Mouse (Mus musculus) forebrain, embryonic 10.5 days (tissue): ENCODE results near the gene Tubb5. TPM values are rescaled to one million over a fixed set of nuclear protein-coding genes. Genes with fewer than 3 reads are reported as not detected.
A peak's percentile ranks its signal among the peaks of the same experiment; 100 is the strongest.

Source experiments
- DNase-seq: peaks from one replicate; pipeline ENCODE4 v3.0.0-alpha.2; 2017; ENCODE audit warnings: low spot score; ENCODE audit errors: extremely low spot score
- H3K27ac ChIP-seq: fragments of 300-500 bp; sonication (generic); 2 replicates; pipeline ENCODE4 v1.5.1; 2016; ENCODE audit warnings: mild to moderate bottlenecking
- H3K27me3 ChIP-seq: fragments of 300-500 bp; sonication (generic); 2 replicates; pipeline ENCODE4 v1.6.1; 2016; ENCODE audit warnings: mild to moderate bottlenecking; ENCODE audit not compliant: poor library complexity, severe bottlenecking
- H3K36me3 ChIP-seq: fragments of 300-500 bp; sonication (generic); replicated peaks from 2 replicates; pipeline ENCODE4 v1.6.1; 2016; ENCODE audit warnings: mild to moderate bottlenecking, moderate library complexity
- H3K4me1 ChIP-seq: fragments of 300-500 bp; sonication (generic); 2 replicates; pipeline ENCODE4 v1.6.1; 2016
- H3K4me3 ChIP-seq: fragments of 300-500 bp; sonication (generic); 2 replicates; pipeline ENCODE4 v1.5.1; 2016; ENCODE audit warnings: mild to moderate bottlenecking, moderate library complexity
- H3K9me3 ChIP-seq: fragments of 300-500 bp; sonication (generic); 2 replicates; pipeline ENCODE4 v1.6.1; 2016; ENCODE audit warnings: mild to moderate bottlenecking, moderate library complexity
- WGBS: fragments of 180-500 bp; shearing (Covaris S2); methylation state at CpG from one replicate; pipeline ENCODE4 v1.1.7; 2016; 5-methylcytosine and 5-hydroxymethylcytosine counted together
- polyA plus RNA-seq: library from polyadenylated mRNA; unstranded; fragments of >200 nt; fragmentation: Nextera tagmentation; extraction: Ambion mirVana; gene quantifications from 2 replicates; pipeline ENCODE4 v1.2.1, GENCODE M21; 2016

Tubb5 gene
- polyA plus RNA-seq, 1 experiment from 2014 or later, result 1,608 TPM

DNA sequence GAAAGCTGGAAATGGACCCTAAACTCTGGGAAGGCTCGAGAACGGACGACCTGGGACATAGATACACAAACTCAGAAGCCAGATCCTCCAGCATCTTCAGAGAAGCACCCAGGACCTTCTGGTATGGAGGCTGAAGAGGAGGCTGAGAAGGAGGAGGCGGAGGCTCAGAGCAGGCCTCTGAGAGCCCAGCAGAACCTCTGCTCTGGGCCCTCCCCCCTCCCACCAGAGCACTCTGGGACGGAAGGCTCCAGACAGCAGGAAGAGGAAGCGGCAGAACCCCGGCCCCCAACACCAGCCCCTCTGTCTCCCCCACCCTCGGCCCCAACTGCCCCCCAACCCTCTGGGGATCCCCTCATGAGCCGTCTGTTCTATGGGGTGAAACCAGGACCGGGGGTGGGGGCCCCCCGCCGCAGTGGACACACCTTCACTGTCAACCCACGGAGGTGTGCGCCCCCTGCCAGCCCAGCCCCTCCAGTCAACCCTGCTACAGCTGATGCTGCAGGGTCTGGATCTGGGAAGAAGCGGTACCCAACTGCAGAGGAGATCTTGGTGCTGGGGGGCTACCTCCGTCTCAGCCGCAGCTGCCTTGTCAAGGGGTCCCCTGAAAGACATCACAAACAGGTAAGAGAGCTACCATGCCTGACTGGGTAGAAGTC is 30.2 kb upstream of the Tubb5 start:
- peaks cover 63% of the 10 kb centered on the region for H3K36me3 ChIP-seq
- DNase-seq, result no peak
- H3K9me3 ChIP-seq, result peaks cover 6% of the 10 kb centered on the region
- H3K4me3 ChIP-seq, result peak overlapping the region; percentile 77
- WGBS, result 36% methylated on average over 17 of the region's 17 CpGs
- H3K27ac ChIP-seq, result peak overlapping the region; percentile 96
- no peaks in the 10 kb centered on the region for H3K27me3 ChIP-seq
- H3K4me1 ChIP-seq, result peaks cover 80% of the 10 kb centered on the region

DNA sequence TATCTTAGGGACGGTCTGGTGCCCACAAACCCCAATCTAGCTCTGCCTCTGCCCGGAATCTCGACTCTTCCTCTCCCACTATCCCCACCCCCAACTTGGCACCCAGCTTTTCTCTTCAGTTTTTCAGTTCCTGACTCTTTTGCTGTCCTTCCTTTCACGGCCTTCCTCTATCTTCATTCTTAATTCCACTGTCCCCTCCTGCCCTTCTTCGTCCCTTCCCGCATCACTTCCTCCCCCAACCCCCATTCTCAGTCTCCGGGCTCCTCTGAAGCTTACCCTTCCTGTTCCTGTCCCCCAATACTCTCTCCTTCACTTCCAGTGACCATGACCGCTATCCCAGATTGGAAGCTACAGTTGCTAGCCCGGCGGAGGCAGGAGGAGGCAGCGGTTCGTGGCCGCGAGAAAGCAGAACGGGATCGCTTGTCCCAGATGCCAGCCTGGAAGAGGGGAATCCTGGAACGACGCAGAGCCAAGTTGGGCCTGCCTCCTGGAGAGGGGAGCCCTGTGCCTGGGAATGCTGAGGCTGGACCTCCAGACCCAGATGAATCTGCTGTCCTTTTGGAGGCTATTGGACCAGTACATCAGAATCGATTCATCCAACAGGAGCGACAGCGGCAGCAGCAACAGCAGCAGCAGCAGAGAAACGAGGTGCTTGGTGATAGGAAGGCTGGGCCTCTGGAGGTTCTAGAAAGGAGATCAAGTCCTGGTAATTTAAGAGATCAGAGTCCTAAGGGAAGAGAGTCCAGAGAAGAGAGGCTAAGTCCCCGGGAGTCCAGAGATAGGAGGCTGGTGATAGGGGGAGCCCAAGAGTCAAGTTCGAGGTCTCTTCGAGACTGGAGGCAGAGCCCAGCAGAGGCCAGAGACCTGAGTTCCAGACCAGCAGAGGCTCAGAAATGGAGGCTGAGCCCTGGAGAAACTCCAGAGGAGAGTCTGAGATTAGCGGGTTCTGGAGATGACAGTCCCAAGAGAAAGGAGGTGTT is 29.1 kb upstream of the Tubb5 start:
- WGBS, result 10% methylated on average over 26 of the region's 26 CpGs
- peak overlapping the region; percentile 96 for H3K27ac ChIP-seq
- DNase-seq, result peak; percentile 40
- peaks cover 77% of the 10 kb centered on the region for H3K4me1 ChIP-seq
- no peaks in the 10 kb centered on the region for H3K27me3 ChIP-seq
- peaks cover 59% of the 10 kb centered on the region for H3K36me3 ChIP-seq
- H3K9me3 ChIP-seq, result peaks cover 6% of the 10 kb centered on the region
- H3K4me3 ChIP-seq, result peak overlapping the region; percentile 77

DNA sequence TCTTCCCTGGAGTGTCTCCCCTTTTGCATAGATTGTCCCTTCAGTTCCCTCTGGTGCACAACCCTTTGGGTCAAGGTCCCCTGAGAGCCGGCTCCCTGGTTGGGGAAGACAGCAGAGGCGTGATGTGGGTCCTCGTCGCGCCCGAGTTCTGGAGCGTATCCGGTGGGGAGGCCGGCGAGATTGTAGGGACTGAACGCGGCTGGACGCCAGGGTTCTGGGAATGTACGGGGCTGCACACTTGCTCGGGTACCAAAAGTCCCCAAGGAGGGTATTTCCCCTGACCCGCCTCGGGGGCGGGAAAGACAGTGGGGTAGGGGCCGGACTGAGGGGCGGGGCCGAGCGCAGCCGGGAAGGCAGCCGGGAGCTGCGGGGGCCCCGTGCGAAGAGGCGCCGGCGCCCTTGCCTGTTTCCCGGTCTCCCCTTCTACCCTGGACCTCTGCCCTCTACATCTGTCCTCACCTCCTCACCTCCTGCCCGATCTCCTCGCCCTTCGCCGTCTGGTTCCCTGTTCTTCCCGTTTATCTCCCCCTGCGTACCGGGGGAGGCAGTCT is 28.2 kb upstream of the Tubb5 start:
- DNase-seq, result no peak
- WGBS, result under 1% methylated on average over 38 of the region's 38 CpGs
- Histone ChIP-seq H3K27me3 (no peaks in the 10 kb centered on the region), H3K4me3 (peak overlapping the region; percentile 77), H3K4me1 (peaks cover 80% of the 10 kb centered on the region), H3K36me3 (peaks cover 53% of the 10 kb centered on the region), H3K27ac (peak overlapping the region; percentile 96), H3K9me3 (peaks cover 5% of the 10 kb centered on the region)

DNA sequence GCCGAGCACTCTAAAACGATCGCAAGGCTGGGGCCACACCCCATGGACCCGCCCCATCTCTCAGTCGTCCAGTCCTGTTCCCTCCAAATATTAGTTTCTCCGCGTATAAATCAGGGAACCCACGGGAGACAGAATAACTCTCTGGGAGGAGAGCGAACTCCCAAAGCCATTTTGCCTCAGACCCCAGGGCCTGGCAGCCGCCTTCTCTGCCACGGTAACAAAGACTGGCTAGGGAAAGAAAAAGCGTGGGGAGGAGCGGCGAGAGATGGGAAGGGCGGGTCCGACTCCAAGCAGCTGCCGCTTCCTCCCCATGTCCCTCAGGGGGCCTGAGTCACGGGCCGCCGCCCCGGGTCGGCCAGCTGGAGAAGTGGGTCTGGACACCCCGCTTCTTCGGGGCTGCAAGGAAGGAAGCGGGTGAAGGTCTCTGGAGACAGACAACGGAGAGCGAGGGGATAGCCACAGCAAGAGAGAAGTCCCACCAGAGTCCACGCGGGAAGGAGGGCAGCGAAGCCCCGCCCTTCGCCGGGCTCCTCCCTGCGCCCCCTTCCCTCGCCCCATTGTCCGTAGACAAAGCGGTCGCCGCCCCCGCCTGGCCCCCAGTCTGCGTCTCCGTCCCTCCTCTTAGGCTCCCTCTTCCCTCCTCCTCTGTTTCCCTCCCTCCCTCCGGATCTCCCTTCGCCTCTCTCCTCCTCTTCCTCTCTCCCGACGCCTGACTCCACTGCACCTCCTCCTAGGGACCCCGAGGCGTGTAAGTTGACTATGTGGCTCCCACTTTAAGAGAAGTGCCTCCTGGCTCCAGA is 27.6 kb upstream of the Tubb5 start, which contains the start of gene Ppp1r18:
Gene Ppp1r18, plus strand, starts transcription at position 113 of the 800 bp plus-strand sequence.
- Histone ChIP-seq H3K4me1 (peaks cover 84% of the 10 kb centered on the region), H3K36me3 (peaks cover 46% of the 10 kb centered on the region), H3K27me3 (no peaks in the 10 kb centered on the region), H3K9me3 (no peaks in the 10 kb centered on the region; the same call in 1 of the 2 replicates), H3K4me3 (peak within 1 kb of the TSS; percentile 77), H3K27ac (peak within 1 kb of the TSS; percentile 96)
- WGBS, result under 1% methylated on average over 48 of the region's 48 CpGs
- DNase-seq, result peak; percentile 88

DNA sequence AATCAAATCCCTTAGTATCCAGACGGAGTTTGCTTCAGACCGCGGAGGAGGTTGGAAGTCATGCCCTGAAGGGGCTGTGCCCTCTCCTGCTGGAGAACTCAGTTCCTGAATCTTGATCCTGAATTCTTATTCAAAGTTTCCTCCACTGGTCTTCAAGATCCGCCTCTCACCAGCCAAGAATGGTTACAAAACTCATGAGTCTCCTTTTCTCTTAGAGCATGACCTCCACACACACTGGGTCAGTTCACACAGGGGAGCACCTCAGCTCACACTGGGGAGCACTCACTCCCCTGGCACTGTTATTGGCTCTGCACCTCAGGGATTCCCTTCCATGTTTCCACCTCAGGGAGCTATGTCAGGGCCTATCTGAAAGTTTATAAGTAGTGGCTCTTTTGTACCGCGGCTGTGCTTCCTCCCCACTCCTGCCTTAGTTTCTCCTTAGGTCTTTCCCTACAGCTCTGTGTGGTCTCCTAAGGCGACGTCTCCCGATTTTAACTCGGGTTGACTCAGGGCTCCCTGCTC is 26.8 kb upstream of the Tubb5 start:
- no peaks in the 10 kb centered on the region for H3K9me3 ChIP-seq
- 19% methylated on average over 10 of the region's 10 CpGs for WGBS
- peak; percentile 25 for DNase-seq
- H3K4me3 ChIP-seq, result peak overlapping the region; percentile 77
- no peaks in the 10 kb centered on the region for H3K27me3 ChIP-seq
- peaks cover 40% of the 10 kb centered on the region for H3K36me3 ChIP-seq
- peak overlapping the region; percentile 96 for H3K27ac ChIP-seq
- peaks cover 81% of the 10 kb centered on the region for H3K4me1 ChIP-seq

DNA sequence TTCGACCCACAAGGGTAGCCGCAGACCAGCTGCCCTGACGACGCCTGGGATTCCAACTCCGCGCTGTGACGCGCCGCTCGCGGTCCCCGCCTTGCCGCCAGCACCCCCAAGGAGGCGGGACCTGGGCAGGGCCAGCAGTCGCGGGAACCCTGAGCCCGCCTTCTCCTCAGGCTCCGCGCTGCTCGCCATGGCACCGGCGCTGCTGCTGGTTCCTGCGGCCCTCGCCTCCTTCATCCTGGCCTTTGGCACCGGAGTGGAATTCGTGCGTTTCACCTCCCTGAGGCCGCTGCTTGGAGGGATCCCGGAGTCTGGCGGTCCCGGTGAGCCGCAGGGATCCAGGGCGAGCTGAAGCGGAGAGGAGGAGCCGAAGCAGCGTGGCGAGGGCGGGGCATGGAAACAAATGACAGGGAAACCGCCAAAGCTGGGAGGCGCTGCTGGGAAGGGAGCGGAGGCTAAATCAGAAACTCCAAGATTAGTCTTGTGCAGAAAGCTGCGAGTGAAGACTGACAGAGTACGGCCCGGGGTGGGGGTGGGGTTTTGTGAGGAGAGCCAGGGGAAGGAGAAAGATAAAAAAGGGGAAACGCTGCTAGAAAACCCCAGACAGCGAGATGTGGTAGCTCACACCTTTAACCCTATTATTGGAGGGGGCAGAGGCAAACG is 23.2 kb upstream of the Tubb5 start, which contains the start of gene Nrm:
Gene Nrm, plus strand, starts transcription at position 121 of the 660 bp plus-strand sequence.
- H3K27me3 ChIP-seq, result no peaks in the 10 kb centered on the region
- peaks cover 46% of the 10 kb centered on the region for H3K4me1 ChIP-seq
- peak; percentile 92 for DNase-seq
- WGBS, result under 1% methylated on average over 47 of the region's 47 CpGs
- peak within 1 kb of the TSS; percentile 97 for H3K27ac ChIP-seq
- H3K36me3 ChIP-seq, result peaks cover 57% of the 10 kb centered on the region
- H3K4me3 ChIP-seq, result peak within 1 kb of the TSS; percentile 82
- H3K9me3 ChIP-seq, result no peaks in the 10 kb centered on the region

DNA sequence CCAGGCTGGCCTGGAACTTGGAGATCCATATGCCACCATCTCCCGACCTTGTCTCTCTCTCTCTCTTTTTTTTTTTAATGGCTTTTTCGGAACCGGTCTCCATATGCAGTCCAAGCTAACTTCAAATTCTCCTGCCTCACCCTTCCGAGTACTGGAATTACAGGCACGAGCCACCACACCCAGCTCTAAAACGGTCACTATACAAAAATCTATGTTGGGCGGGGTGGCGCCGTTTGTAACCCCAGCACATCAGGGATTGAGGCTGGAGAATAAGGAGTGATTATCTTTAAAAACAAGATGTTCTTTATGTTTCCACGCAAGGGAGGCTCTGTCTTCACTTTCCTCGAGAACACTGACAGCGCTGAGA is 22.7 kb upstream of the Tubb5 start:
- Histone ChIP-seq H3K9me3 (no peaks in the 10 kb centered on the region), H3K27me3 (no peaks in the 10 kb centered on the region), H3K4me3 (peak overlapping the region; percentile 82), H3K36me3 (peaks cover 60% of the 10 kb centered on the region), H3K4me1 (peaks cover 42% of the 10 kb centered on the region), H3K27ac (peak overlapping the region; percentile 97)
- 9% methylated on average over 12 of the region's 12 CpGs for WGBS
- no peak for DNase-seq

DNA sequence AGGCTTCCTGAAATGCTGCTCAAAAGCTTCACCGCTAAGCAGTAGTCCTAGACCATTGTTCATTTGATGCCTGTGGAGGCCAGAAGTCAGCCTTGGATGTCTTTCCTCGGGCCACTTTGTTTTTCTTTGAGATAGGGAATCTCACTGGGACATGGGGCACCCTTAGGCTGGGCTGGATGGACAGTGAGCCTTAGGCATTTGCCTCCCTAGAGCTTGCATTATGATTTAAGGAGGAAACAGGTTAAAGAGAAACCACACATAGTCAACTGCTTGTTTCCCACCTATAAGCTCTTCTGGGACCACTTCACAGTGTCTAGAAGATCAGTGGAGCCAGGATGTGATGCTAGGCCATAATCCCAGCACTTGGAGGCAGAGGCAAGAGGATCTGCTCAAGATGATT is 21.7 kb upstream of the Tubb5 start:
- H3K36me3 ChIP-seq, result peaks cover 66% of the 10 kb centered on the region
- H3K4me1 ChIP-seq, result peaks cover 32% of the 10 kb centered on the region
- H3K27me3 ChIP-seq, result no peaks in the 10 kb centered on the region
- H3K4me3 ChIP-seq, result 0 out of 2 replicates have a peak overlapping the region, but pooled peaks have one; percentile 5
- no peaks in the 10 kb centered on the region for H3K9me3 ChIP-seq
- H3K27ac ChIP-seq, result no peak overlapping the region
- DNase-seq, result no peak
- WGBS, result 60% methylated on average over 2 of the region's 2 CpGs

DNA sequence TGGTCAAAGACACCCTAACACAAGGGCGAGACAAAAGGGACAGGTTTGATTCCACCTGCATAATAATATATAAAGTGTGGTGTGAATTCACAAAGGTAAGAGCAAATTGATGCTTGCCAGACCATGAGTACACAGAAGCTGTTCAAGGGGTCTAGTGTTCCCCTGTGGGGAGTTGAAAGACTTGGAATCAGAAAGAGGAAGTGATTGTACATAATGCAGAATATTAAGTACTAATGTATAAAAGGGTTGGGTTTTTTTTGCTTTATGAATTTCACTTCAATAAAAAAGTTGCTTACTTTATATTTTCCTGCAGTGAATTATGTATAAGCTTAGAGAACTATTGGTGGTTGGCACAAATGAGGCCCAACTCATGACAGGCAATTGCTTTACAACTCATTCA is 21.3 kb upstream of the Tubb5 start:
- Histone ChIP-seq H3K27ac (no peak overlapping the region), H3K9me3 (no peaks in the 10 kb centered on the region), H3K36me3 (peaks cover 66% of the 10 kb centered on the region), H3K27me3 (no peaks in the 10 kb centered on the region), H3K4me1 (peaks cover 27% of the 10 kb centered on the region), H3K4me3 (no peak overlapping the region)
- no peak for DNase-seq
- WGBS, result 88% methylated on average over 1 of the region's 1 CpGs

DNA sequence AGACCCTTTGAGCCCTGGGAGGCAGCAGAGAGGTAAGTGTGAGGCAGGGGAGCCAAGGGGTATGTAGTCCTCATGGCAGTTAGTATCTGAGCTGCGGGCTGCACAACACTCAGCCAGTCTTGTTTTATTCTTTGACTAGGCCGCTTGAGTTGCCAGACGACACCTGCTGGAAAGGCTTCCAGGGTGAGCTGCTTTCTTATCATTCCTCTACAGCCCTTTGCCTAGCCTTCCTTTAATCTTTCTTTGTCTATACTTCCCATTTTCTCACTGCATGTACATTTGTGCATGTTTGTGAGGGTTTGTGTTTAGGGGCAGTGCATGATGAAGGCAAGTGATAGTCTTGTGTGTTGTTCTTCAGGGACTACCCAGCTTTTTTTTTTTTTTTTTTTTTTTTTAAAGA is 12.9 kb upstream of the Tubb5 start:
- no peak for DNase-seq
- WGBS, result 89% methylated on average over 3 of the region's 3 CpGs
- peaks cover 98% of the 10 kb centered on the region for H3K36me3 ChIP-seq

DNA sequence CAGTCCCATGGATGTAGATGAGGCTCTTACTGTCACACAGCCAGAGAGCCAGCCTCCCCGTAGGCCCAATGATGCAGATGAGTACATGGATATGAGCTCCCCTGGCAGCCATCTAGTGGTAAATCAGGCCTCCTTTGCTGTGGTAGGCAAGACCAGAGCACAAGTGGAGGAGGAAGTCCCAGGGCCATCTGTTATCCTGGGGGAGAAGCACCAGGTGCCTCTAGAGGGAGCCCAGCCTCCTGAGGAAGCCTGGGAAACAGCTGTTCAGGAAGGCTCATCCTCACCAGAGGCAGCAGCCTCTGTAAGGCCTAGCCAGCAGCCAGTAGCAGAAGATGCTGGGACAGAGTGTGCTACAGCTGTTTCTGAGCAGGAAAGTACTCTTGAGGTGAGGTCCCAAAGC is 10.0 kb upstream of the Tubb5 start:
- Histone ChIP-seq H3K4me1 (peaks cover 1% of the 10 kb centered on the region; the same call in 1 of the 2 replicates), H3K36me3 (peaks cover 92% of the 10 kb centered on the region), H3K4me3 (peak overlapping the region; percentile 5; the same call in 1 of the 2 replicates), H3K27me3 (no peaks in the 10 kb centered on the region), H3K9me3 (no peaks in the 10 kb centered on the region), H3K27ac (no peak overlapping the region)
- 82% methylated on average over 1 of the region's 1 CpGs for WGBS
- DNase-seq, result no peak

More for the DNA sequence above, 12.9 kb upstream of the Tubb5 start:
- Histone ChIP-seq H3K27me3 (no peaks in the 10 kb centered on the region), H3K9me3 (no peaks in the 10 kb centered on the region), H3K4me1 (no peaks in the 10 kb centered on the region), H3K27ac (no peak overlapping the region), H3K4me3 (no peak overlapping the region)
